Mouse (Mus musculus) lung, embryonic 15.5 days (tissue): ENCODE measurements at regions not wholly inside any gene's neighbourhood (a gene's known extent, or its start where the extent isn't known, plus 50 kb on each side); places are given as distances from the start of the nearest gene placed in this dataset.

ENCODE experiments used
- ATAC-seq: fragments of 200-750 bp; cut with Nextera tagmentation; 2 replicates; pipeline ENCODE4 v1.8.0; 2017; ENCODE audit warnings: moderate number of reproducible peaks, borderline replicate concordance; ENCODE audit not compliant: low FRiP score, low TSS enrichment; ENCODE audit errors: extremely low read depth
- H3K27ac ChIP-seq: fragments of 300-500 bp; sonication (generic); 2 replicates; pipeline ENCODE4 v1.5.1; 2015; ENCODE audit warnings: moderate library complexity, mild to moderate bottlenecking, inconsistent platforms
- H3K27me3 ChIP-seq: fragments of 300-500 bp; sonication (generic); 2 replicates; pipeline ENCODE4 v1.6.1; 2015; ENCODE audit warnings: inconsistent platforms
- H3K36me3 ChIP-seq: fragments of 300-500 bp; sonication (generic); 2 replicates; pipeline ENCODE4 v1.6.1; 2015; ENCODE audit warnings: inconsistent platforms
- H3K4me1 ChIP-seq: fragments of 300-500 bp; sonication (generic); 2 replicates; pipeline ENCODE4 v1.6.1; 2015; ENCODE audit warnings: inconsistent platforms
- H3K4me2 ChIP-seq: fragments of 300-500 bp; sonication (generic); 2 replicates; pipeline ENCODE4 v1.6.1; 2015; ENCODE audit warnings: inconsistent platforms, mild to moderate bottlenecking, moderate library complexity
- H3K4me3 ChIP-seq: fragments of 300-500 bp; sonication (generic); 2 replicates; pipeline ENCODE4 v1.5.1; 2015; ENCODE audit warnings: mild to moderate bottlenecking, inconsistent platforms
- H3K9ac ChIP-seq: fragments of 300-500 bp; sonication (generic); 2 replicates; pipeline ENCODE4 v1.6.1; 2015; ENCODE audit warnings: inconsistent platforms
- H3K9me3 ChIP-seq: fragments of 300-500 bp; sonication (generic); 2 replicates; pipeline ENCODE4 v1.6.1; 2016; ENCODE audit warnings: inconsistent platforms
- WGBS: fragments of 180-500 bp; shearing (Covaris S2); methylation state at CpG from one replicate; pipeline ENCODE4 v1.1.7; 2015; 5-methylcytosine and 5-hydroxymethylcytosine counted together

- Histone ChIP-seq H3K9me3 (peaks cover 8% of the 10 kb centered on the region), H3K27ac (no peak overlapping the region), H3K36me3 (no peaks in the 10 kb centered on the region), H3K27me3 (no peaks in the 10 kb centered on the region), H3K4me3 (no peak overlapping the region), H3K9ac (no peak overlapping the region), H3K4me2 (no peak overlapping the region), H3K4me1 (no peaks in the 10 kb centered on the region)
- WGBS = 69% methylated on average over 7 of the region's 7 CpGs
- no peak for ATAC-seq
These were observed 59.9 kb upstream of the Oxgr1 start for GRCm38 (mm10) chr14:120102010-120102748.

GRCm38 (mm10) chr14:120102749-120103142, 60.5 kb upstream of the Oxgr1 start:
- Histone ChIP-seq H3K4me1 (no peaks in the 10 kb centered on the region), H3K4me2 (no peak overlapping the region), H3K27ac (no peak overlapping the region), H3K27me3 (no peaks in the 10 kb centered on the region), H3K9ac (no peak overlapping the region), H3K4me3 (no peak overlapping the region), H3K9me3 (peaks cover 8% of the 10 kb centered on the region), H3K36me3 (no peaks in the 10 kb centered on the region)
- 18% methylated on average over 1 of the region's 1 CpGs for WGBS
- no peak for ATAC-seq

- H3K4me2 ChIP-seq = no peak overlapping the region
- no peak overlapping the region for H3K4me3 ChIP-seq
- H3K36me3 ChIP-seq = no peaks in the 10 kb centered on the region
- no peak overlapping the region for H3K9ac ChIP-seq
- no peaks in the 10 kb centered on the region for H3K4me1 ChIP-seq
- H3K9me3 ChIP-seq = peaks cover under 1% of the 10 kb centered on the region; the same call in 1 of the 2 replicates
- no peaks in the 10 kb centered on the region for H3K27me3 ChIP-seq
- ATAC-seq = no peak
- 96% methylated on average over 1 of the region's 1 CpGs for WGBS
- H3K27ac ChIP-seq = no peak overlapping the region
These were observed 67.6 kb upstream of the Oxgr1 start for GRCm38 (mm10) chr14:120109846-120110245.

GRCm38 (mm10) chr14:120113316-120113715, 71.1 kb upstream of the Oxgr1 start:
- no peak overlapping the region for H3K4me2 ChIP-seq
- no peak overlapping the region for H3K4me3 ChIP-seq
- H3K9ac ChIP-seq = no peak overlapping the region
- 44% methylated on average over 4 of the region's 4 CpGs for WGBS
- no peaks in the 10 kb centered on the region for H3K9me3 ChIP-seq
- H3K27me3 ChIP-seq = no peaks in the 10 kb centered on the region
- H3K4me1 ChIP-seq = no peaks in the 10 kb centered on the region
- no peak for ATAC-seq
- no peaks in the 10 kb centered on the region for H3K36me3 ChIP-seq
- no peak overlapping the region for H3K27ac ChIP-seq

- Histone ChIP-seq H3K4me3 (no peak overlapping the region), H3K27ac (no peak overlapping the region), H3K9me3 (no peaks in the 10 kb centered on the region), H3K9ac (no peak overlapping the region), H3K4me2 (no peak overlapping the region), H3K36me3 (no peaks in the 10 kb centered on the region), H3K27me3 (no peaks in the 10 kb centered on the region), H3K4me1 (no peaks in the 10 kb centered on the region)
- no peak for ATAC-seq
- 81% methylated on average over 7 of the region's 7 CpGs for WGBS
These were observed 76.3 kb upstream of the Oxgr1 start for GRCm38 (mm10) chr14:120118582-120118981.

GRCm38 (mm10) chr14:120119094-120119501, 76.9 kb upstream of the Oxgr1 start:
- 75% methylated on average over 5 of the region's 5 CpGs for WGBS
- no peak overlapping the region for H3K27ac ChIP-seq
- no peaks in the 10 kb centered on the region for H3K36me3 ChIP-seq
- H3K9me3 ChIP-seq = no peaks in the 10 kb centered on the region
- H3K4me1 ChIP-seq = no peaks in the 10 kb centered on the region
- no peak overlapping the region for H3K4me2 ChIP-seq
- no peaks in the 10 kb centered on the region for H3K27me3 ChIP-seq
- no peak overlapping the region for H3K9ac ChIP-seq
- no peak for ATAC-seq
- H3K4me3 ChIP-seq = no peak overlapping the region

GRCm38 (mm10) chr14:120119506-120119905, 77.3 kb upstream of the Oxgr1 start:
- no peak overlapping the region for H3K9ac ChIP-seq
- H3K4me3 ChIP-seq = no peak overlapping the region
- no peak for ATAC-seq
- H3K27me3 ChIP-seq = no peaks in the 10 kb centered on the region
- H3K27ac ChIP-seq = no peak overlapping the region
- 72% methylated on average over 5 of the region's 5 CpGs for WGBS
- no peaks in the 10 kb centered on the region for H3K9me3 ChIP-seq
- H3K36me3 ChIP-seq = no peaks in the 10 kb centered on the region
- no peaks in the 10 kb centered on the region for H3K4me1 ChIP-seq
- no peak overlapping the region for H3K4me2 ChIP-seq

GRCm38 (mm10) chr14:120120261-120120660, 78.0 kb upstream of the Oxgr1 start:
- 83% methylated on average over 5 of the region's 5 CpGs for WGBS
- no peaks in the 10 kb centered on the region for H3K4me1 ChIP-seq
- H3K27ac ChIP-seq = no peak overlapping the region

GRCm38 (mm10) chr14:120125315-120125714, 83.1 kb upstream of the Oxgr1 start:
- Histone ChIP-seq H3K4me3 (no peak overlapping the region), H3K36me3 (no peaks in the 10 kb centered on the region), H3K27me3 (no peaks in the 10 kb centered on the region), H3K27ac (no peak overlapping the region), H3K9ac (no peak overlapping the region), H3K9me3 (no peaks in the 10 kb centered on the region), H3K4me1 (no peaks in the 10 kb centered on the region), H3K4me2 (no peak overlapping the region)
- ATAC-seq = no peak
- 66% methylated on average over 5 of the region's 5 CpGs for WGBS

More at GRCm38 (mm10) chr14:120120261-120120660, 78.0 kb upstream of the Oxgr1 start:
- H3K27me3 ChIP-seq = no peaks in the 10 kb centered on the region
- no peak overlapping the region for H3K4me2 ChIP-seq
- H3K36me3 ChIP-seq = no peaks in the 10 kb centered on the region
- H3K9me3 ChIP-seq = no peaks in the 10 kb centered on the region
- no peak overlapping the region for H3K9ac ChIP-seq
- no peak for ATAC-seq
- H3K4me3 ChIP-seq = no peak overlapping the region

- Histone ChIP-seq H3K36me3 (no peaks in the 10 kb centered on the region), H3K4me1 (no peaks in the 10 kb centered on the region), H3K27ac (no peak overlapping the region), H3K4me3 (no peak overlapping the region), H3K9me3 (no peaks in the 10 kb centered on the region), H3K9ac (no peak overlapping the region), H3K27me3 (no peaks in the 10 kb centered on the region), H3K4me2 (no peak overlapping the region)
- ATAC-seq = no peak
- 71% methylated on average over 5 of the region's 5 CpGs for WGBS
These were observed 85.2 kb upstream of the Oxgr1 start for GRCm38 (mm10) chr14:120127481-120127880.

- no peak for ATAC-seq
- H3K4me3 ChIP-seq = no peak overlapping the region
- no peak overlapping the region for H3K9ac ChIP-seq
- no peaks in the 10 kb centered on the region for H3K36me3 ChIP-seq
- peaks cover 12% of the 10 kb centered on the region for H3K4me1 ChIP-seq
- H3K27ac ChIP-seq = no peak overlapping the region
- H3K4me2 ChIP-seq = no peak overlapping the region
- H3K9me3 ChIP-seq = no peaks in the 10 kb centered on the region
- 68% methylated on average over 6 of the region's 6 CpGs for WGBS
- H3K27me3 ChIP-seq = no peaks in the 10 kb centered on the region
These were observed 92.2 kb upstream of the Oxgr1 start for GRCm38 (mm10) chr14:120134346-120135008.

- no peaks in the 10 kb centered on the region for H3K27me3 ChIP-seq
- no peaks in the 10 kb centered on the region for H3K36me3 ChIP-seq
- no peak overlapping the region for H3K9ac ChIP-seq
- 42% methylated on average over 5 of the region's 5 CpGs for WGBS
- no peaks in the 10 kb centered on the region for H3K9me3 ChIP-seq
- no peak for ATAC-seq
- H3K4me2 ChIP-seq = no peak overlapping the region
- peaks cover 12% of the 10 kb centered on the region for H3K4me1 ChIP-seq
- H3K27ac ChIP-seq = no peak overlapping the region
- H3K4me3 ChIP-seq = no peak overlapping the region
These were observed 93.0 kb upstream of the Oxgr1 start for GRCm38 (mm10) chr14:120135198-120135597.
